In the genomic region with DNA sequence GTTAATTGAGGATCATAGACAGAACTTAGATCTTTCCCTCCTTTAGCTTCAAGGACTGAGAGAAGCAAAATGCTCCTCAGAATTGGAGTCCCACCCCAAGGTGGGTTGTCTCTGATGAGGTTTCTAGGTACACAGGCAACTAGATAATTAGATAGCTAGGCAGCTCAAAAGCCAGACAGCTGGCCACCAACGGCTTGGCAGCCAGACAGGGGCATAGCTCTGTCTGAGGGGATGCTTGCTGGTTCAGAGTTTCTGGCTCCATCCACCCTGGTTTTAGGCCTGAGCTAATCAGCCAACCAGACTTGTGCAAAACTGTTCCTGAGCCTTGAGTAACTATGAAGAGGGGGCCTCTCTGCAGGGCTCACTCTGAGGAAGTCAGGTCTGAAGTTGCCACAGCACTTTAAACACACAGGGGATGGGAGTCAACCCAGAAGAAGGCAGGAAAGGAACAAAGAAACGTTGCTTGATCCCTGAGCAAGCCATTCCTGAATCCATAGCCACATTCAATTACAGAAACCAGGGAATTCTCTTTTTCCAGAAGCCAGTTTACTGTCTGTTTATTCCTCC, we compare ENCODE assay signal across 13 mouse cellular contexts.
"Had no signal": no experiment of that assay in that cellular context is flagged by ENCODE, and none has a peak within 500 bp of the region (broad histone marks: within the 10 kb centered on the region; RNA-seq: fewer than 3 reads in every experiment).

No protein-coding gene starts in this region.

- ATAC-seq: midbrain, embryonic 15.5 days had no signal

- H3K4me1 ChIP-seq: lung, embryonic 15.5 days; midbrain, embryonic 15.5 days had no signal

- H3K36me3 ChIP-seq: limb, embryonic 13.5 days; liver, embryonic 15.5 days; lung, embryonic 15.5 days; midbrain, embryonic 15.5 days had no signal

- H3K9ac ChIP-seq: limb, embryonic 13.5 days; liver, embryonic 15.5 days; lung, embryonic 15.5 days; midbrain, embryonic 15.5 days had no signal

- H3K4me2 ChIP-seq: limb, embryonic 13.5 days; liver, embryonic 15.5 days; lung, embryonic 15.5 days; midbrain, embryonic 15.5 days had no signal

- H3K27ac ChIP-seq: kidney, postnatal 0 days; limb, embryonic 13.5 days; liver, embryonic 15.5 days; lung, embryonic 15.5 days; macrophage; midbrain, embryonic 15.5 days had no signal

- DNase-seq: kidney, adult 11 months; kidney, adult 9 months; kidney, postnatal 36 days; layer of hippocampus, adult 9-11 months; layer of hippocampus, postnatal 36 days; lung, postnatal 14 days; right cerebral cortex, postnatal 14 days had no signal

- H3K27me3 ChIP-seq: limb, embryonic 13.5 days; liver, embryonic 15.5 days; lung, embryonic 15.5 days; midbrain, embryonic 15.5 days had no signal

- H3K4me3 ChIP-seq: limb, embryonic 13.5 days; liver, embryonic 15.5 days; lung, embryonic 15.5 days; midbrain, embryonic 15.5 days had no signal

- H3K9me3 ChIP-seq: limb, embryonic 13.5 days; liver, embryonic 15.5 days; lung, embryonic 15.5 days; midbrain, embryonic 15.5 days had no signal
